Mouse (Mus musculus) naive thymus-derived CD4-positive, alpha-beta T cell, adult 2 months (primary cell): ENCODE measurements around the gene Gapdhs.
"Not testable (repeated sequence)": the region's sequence is repeated elsewhere in the genome, so short reads cannot be mapped to it uniquely, and the experiment has no call there.

Source experiments
- DNase-seq: peaks from one replicate; pipeline ENCODE4 v3.0.0-alpha.2; 2011; ENCODE audit warnings: low read depth

Gapdhs gene

DNA sequence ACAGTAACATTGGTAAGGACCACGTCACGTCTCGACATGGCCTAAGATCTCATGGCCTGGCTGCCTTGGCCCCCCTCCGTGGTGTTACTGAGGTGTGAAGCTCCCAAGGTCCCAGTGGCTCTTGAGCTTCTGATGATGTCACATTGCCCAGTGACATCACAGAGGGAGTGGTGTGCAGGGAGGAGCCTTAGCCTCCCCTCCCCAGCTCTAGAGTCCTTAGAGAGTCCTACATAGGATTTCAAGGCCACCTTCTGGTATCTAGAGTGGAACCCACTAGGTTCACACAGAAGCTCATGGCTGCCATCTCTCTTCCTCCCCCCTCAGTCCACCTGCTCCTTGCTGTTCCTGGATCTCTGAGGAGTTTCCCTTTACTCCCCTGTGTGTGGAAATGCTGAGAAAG, at the start of gene Gapdhs:
Gapdhs (minus strand) TSS at position 65 of the 400 bp plus-strand sequence.
- not testable (repeated sequence) for DNase-seq

GRCm38 (mm10) chr7:30791921-30792320, 48.4 kb upstream of the Gapdhs start:
- no peak for DNase-seq

DNA sequence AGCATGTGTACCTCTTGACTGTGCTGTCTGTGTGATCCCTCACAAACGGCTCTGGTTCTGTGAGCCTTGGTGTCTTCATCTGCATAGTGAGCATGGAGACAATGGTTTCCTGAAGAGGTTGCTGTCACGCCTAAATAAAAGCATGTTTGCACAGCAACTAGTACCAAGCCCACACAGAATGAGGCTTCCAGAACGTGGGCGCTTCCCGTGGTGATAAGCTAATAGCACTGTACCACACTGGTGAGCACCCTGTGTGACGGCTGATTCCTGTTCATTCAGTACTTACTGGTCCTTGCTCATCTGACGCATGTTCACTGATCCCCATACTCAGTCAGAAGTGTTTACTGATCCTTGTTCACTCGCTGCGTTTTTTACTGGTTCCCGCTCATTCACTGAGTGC, 46.7 kb upstream of the Gapdhs start:
- DNase-seq, result no peak

DNA sequence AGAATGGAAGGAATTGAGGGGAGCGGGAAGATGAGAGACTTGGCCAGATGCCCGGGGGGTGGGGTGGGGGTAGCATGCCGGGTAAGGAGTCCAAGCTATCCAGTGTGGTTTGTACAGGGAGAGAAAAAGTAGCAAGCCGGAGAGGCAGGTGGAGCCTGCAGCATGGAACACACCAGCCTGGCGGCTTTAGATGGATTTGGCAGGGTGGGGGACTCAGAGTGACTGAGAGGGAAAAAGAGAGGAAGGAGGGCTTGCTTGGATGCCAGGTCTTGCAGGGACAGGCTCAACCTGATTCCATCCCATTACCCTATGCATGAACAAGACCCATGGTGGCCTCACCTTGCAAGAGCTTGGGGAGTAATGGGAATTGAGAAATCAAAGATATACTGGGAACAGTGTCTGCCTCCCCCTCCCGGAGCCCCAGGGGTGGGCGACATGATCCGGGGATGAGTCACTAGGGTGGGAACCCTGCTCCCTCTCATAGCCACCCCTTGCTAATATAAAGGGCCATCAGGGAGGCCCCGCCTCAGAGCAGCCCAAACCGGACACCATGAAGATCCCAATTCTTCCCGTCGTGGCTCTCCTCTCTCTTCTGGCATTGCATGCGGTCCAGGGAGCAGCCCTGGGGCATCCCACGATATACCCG, 44.0 kb upstream of the Gapdhs start, which contains the start of gene Krtdap:
Krtdap (plus strand) TSS at position 520 of the 646 bp plus-strand sequence.
- no peak for DNase-seq

DNA sequence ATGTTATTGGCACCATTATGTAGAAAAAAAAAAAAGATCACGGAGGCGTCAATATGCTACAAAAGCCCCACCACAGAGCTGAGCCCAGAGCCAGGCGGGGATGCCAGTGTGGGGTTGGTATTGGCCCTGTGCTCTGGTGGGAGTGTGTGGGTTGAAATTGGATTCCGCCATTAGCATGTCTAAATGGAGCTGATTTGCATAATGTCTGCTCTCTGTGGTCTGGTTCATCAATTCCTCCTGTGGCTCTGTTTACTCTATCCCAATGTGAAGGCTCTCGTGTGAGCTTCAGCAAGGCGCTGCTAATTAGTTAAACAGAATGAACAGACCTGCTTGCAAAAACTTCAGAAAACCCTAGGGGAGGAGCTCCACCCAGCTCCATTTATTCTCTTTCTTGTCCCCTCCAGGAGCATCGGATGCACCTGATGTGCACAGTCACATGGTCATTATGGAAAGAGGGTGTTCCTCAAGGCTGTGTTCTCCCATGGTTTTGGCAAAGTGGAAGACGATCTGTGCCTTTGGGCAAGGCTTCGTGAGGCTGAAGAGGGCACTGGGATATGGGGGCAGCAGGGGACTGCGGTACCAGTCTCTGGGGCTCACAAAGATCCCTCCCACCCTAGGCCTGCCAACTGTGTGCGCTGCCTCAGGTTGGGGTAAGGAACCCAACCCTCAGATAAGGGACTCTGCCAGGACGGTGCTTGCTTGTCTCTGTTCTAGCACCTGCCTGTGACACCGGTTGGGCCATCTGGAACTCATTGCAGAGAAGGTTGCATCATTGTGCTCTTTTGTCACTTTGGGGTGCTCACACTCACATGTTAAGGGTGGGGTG, 42.5 kb upstream of the Gapdhs start:
- no peak for DNase-seq

DNA sequence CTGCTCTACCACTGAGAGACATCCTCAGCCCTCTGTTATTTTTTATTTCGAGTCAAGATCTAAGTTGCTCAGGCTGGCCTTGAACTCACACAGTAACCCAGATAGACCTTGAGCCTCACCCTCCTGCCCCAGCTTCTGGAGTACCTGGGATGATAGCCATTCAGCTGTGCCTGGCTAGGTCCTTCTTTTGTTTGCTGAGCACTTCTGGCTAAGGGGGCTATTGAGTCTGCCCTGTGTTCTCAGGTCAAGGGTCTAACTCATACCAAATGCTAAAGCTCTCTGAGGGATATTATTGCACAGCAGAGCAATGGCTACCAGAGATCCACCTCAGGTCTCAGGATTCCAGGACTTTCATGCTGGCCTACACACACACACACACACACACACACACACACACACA, 41.7 kb upstream of the Gapdhs start:
- DNase-seq, result no peak

- no peak for DNase-seq
Observed at GRCm38 (mm10) chr7:30782658-30783057, 39.2 kb upstream of the Gapdhs start.

DNA sequence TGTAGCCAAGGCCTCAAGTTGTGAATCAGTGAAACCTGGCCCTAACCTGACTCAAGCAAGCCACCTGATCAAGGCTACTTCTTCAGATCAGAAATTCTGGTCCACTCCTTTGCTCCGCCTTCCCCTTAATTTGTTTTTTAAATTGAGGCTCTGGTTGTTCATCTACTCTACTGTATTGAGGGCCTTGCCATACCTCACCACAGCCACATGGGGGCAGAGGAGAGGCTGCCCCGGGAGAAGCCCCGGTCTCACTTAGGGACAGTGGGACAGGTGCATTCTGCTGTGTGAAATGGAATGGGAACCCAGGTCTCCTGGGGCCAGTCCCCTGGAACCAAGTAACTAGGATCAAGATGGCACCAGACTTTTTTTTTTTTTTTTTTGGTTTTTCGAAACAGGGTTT, 38.3 kb upstream of the Gapdhs start:
- DNase-seq, result peak; percentile 56

DNA sequence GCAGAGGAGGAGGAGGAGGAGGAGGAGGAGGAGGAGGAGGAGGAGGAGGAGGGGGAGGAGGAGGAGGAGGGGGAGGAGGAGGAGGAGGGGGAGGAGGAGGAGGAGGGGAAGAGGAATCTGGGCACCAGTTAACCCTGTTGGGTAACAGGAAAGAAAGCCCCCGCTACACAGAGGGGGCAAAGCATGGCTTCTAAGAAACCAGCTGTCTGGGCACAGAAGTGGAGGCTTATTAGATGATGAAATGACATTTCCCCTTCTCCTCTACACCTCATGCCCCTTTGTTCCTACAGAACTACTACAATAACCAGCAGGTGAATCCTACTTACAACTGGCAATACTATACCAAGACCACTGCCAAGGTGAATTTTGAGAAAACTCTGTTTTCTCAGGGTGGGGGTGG, 34.4 kb upstream of the Gapdhs start:
- no peak for DNase-seq

GRCm38 (mm10) chr7:30777081-30777579, 33.6 kb upstream of the Gapdhs start:
- DNase-seq, result no peak

DNA sequence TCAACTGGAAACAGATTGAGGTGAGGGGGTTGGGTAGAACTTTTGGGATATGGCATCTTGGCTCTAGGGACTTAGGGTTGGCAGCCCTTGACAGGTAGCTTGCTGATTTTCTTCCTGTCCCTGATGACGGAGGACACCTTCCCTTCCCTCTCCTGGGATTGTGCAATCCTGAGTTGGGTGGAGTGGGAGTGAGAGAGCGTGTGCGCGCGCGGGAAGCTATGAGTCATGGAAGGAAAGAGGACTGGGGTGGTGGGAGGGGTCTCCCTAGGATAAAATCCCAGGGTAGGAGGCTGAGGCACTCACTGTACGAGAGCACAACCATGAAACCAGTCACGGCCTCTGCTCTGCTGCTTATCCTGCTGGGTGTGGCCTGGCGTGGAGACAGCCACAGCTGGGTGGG, 32.6 kb upstream of the Gapdhs start:
- DNase-seq, result no peak

DNA sequence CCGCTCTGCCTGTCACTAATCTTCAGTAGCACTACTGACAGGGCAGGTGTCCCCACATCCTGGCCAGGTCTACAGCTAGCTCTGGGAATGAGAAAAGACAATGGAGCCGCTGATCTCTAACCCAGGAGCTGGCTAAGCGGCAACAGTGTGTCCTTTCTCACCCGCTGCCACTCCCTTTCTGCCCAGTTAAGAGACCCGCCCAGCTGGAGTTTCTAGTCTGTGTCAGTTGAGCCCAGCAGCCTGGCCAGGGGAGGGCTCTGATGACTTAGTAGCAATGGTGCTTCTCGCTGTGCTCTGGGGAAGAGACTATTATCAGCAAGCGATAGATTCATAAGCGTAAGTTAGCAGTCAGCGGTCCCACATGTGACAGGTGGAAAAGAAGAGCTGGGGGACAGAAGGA, 25.8 kb upstream of the Gapdhs start:
- DNase-seq, result no peak

GRCm38 (mm10) chr7:30766408-30766807, 22.9 kb upstream of the Gapdhs start:
- DNase-seq, result no peak

DNA sequence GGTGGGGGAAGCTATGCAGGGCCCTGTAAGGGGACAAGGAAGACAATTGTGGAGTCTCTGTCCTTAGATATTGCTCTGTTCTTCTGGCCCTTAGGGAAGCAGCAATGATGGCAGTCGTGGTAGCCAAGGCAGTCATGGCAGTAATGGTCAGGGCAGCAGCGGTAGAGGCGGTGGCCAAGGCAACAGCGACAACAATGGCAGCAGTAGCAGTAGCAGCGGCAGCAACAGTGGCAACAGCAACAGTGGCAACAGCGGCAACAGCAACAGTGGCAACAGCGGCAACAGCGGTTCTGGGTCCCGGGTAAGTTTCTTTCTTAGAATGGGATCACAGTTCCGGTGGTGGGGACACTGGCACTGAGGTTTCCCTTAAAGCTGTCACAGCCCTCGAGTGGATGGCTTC, 21.7 kb upstream of the Gapdhs start:
- DNase-seq, result no peak

GRCm38 (mm10) chr7:30763456-30763855, 20.0 kb upstream of the Gapdhs start, which contains the start of gene Dmkn:
Gene Dmkn (plus strand): TSS chr7:30763756.
- no peak for DNase-seq

- DNase-seq, result no peak
Observed at GRCm38 (mm10) chr7:30761769-30762352, 18.4 kb upstream of the Gapdhs start.

DNA sequence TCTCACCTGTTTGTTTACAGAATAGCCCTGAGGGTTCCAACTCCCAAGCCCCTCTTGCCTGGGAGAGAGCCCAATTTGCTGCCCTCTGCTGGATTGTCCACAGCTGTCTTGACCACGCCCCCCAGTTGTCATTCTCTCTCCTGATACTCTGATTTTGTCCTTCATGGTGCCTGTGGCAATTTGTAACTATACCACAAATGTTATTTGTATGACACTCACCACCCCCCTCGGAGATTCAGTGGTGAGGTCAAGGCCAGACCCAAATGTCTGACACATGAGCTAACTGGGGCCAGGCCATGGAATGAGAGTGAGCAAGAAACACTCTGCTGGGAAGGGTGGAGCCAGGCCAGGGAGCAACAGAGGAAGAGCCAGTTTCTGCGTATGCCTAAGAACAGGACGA, 15.4 kb upstream of the Gapdhs start:
- no peak for DNase-seq

- DNase-seq, result no peak
Observed at GRCm38 (mm10) chr7:30757001-30757400, 13.5 kb upstream of the Gapdhs start.

- DNase-seq, result no peak
Observed at GRCm38 (mm10) chr7:30751086-30751669, 7.7 kb upstream of the Gapdhs start, which contains the start of gene Sbsn. Gene Sbsn (plus strand): TSS chr7:30751471.

DNA sequence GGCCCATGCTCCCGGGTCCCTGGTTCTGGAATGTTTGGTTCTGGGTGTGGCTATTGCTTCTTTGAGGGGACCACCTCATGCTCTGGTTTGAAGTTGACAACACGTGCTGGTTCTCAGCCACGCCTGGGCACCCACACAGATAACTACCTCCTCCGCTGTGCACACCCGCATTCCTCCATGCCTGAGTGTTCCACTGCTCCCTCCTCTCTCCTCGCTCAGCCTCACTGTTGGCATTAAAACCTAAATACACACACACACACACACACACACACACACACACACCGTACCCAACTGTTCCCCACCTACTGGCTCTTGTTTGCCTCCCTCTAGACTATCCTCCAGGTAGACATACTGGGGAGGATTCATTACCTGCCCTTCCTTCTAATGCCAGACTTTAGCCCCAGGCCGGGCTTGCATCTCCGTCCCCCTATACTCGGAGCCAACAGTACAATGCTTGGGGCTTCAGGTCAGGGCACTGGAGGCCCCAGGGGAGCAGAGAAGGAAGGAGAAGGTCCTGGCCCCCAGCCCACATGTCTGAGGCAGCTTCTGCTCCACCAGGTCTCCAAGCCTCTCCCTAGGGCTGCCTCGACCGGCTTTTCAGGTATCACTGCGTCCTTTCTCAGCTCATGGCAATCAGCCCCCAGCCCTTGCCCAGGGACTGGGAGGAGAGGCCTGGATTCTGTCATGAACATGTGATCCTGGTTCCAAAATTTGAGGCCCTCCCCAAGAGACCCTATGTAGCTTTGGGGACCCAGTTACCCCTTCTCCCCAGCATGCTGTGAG, 6.5 kb upstream of the Gapdhs start:
- no peak for DNase-seq

DNA sequence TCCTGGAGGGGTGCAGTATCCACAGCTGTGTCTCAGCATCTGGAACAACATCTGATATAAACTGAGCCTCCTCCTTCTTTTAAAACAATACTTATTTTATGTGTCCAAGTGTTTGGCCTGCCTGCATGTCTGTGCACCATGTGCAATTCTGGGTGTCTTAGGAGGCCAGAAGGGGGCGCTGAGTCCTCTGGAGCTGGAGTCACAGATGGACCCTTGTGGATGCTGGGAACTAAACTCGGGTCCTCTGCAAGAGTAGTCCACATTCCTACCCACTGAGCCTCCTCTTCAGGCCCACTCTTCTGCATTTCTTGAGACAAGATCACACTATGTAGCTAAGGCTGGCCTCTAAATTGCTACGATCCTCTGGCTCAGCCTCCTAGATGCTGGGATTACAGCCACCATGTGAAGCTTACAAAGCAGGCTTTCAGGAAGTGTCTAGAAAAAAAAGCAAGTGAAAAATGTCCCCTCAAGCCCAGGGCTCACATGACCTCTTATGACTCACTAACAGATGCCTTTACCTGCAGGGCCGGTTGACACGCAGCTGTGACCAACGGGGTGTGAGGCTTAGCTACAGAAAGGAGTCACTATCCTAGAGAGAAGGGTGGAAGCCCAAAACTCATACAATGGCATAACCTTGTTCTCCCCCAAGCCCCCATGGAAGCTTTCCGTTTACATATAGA, 4.2 kb upstream of the Gapdhs start:
- no peak for DNase-seq
